Mouse (Mus musculus) heart, embryonic 16.5 days (tissue): Measurements from ENCODE around the gene Megf8. TPM values are rescaled to one million over a fixed set of nuclear protein-coding genes. Genes with fewer than 3 reads are reported as not detected.
"Not testable (repeated sequence)": the region's sequence is repeated elsewhere in the genome, so short reads cannot be mapped to it uniquely, and the experiment has no call there.

Experiments
- ATAC-seq: fragments of 200-750 bp; cut with Nextera tagmentation; replicated peaks from 2 replicates; pipeline ENCODE4 v1.8.0; 2017; ENCODE audit warnings: moderate number of reproducible peaks; ENCODE audit not compliant: insufficient read depth, low FRiP score; ENCODE audit errors: extremely low read depth
- H3K27ac ChIP-seq: fragments of 300-500 bp; sonication (generic); 2 replicates; pipeline ENCODE4 v1.5.1; 2014; ENCODE audit warnings: mild to moderate bottlenecking, low read length, control low read depth, moderate library complexity
- H3K27me3 ChIP-seq: fragments of 300-500 bp; sonication (generic); 2 replicates; pipeline ENCODE4 v1.6.1; 2014; ENCODE audit warnings: low read length, mixed read lengths; ENCODE audit not compliant: control insufficient read depth, insufficient read depth
- H3K36me3 ChIP-seq: fragments of 300-500 bp; sonication (generic); 2 replicates; pipeline ENCODE4 v1.6.1; 2014; ENCODE audit not compliant: control insufficient read depth, insufficient read depth
- H3K4me1 ChIP-seq: fragments of 300-500 bp; sonication (generic); 2 replicates; pipeline ENCODE4 v1.6.1; 2014; ENCODE audit warnings: low read length, mixed read lengths; ENCODE audit not compliant: control insufficient read depth, insufficient read depth
- H3K4me2 ChIP-seq: fragments of 300-500 bp; sonication (generic); 2 replicates; pipeline ENCODE4 v1.6.1; 2014; ENCODE audit warnings: low read depth, mild to moderate bottlenecking, control low read depth, low read length
- H3K4me3 ChIP-seq: fragments of 300-500 bp; sonication (generic); 2 replicates; pipeline ENCODE4 v1.5.1; 2014; ENCODE audit warnings: mild to moderate bottlenecking, control low read depth, low read length
- H3K9ac ChIP-seq: fragments of 300-500 bp; sonication (generic); 2 replicates; pipeline ENCODE4 v1.6.1; 2014; ENCODE audit warnings: low read length, control low read depth
- H3K9me3 ChIP-seq: fragments of 300-500 bp; sonication (generic); replicated peaks from 2 replicates; pipeline ENCODE4 v1.6.1; 2016; ENCODE audit warnings: low read length; ENCODE audit not compliant: control insufficient read depth
- WGBS: fragments of 180-500 bp; shearing (Covaris S2); extraction: QIAGEN DNeasy Blood & Tissue Kit; methylation state at CpG from one replicate; pipeline ENCODE4 v1.1.7; 2014; 5-methylcytosine and 5-hydroxymethylcytosine counted together
- polyA plus RNA-seq: library from polyadenylated mRNA; unstranded; fragments of >200 nt; fragmentation: Nextera tagmentation; extraction: Ambion mirVana; gene quantifications from 2 replicates; pipeline ENCODE4 v1.2.1, GENCODE M21; 2015

Gene Megf8
- polyA plus RNA-seq, 1 experiment from 2014 or later: 7.4 TPM

DNA sequence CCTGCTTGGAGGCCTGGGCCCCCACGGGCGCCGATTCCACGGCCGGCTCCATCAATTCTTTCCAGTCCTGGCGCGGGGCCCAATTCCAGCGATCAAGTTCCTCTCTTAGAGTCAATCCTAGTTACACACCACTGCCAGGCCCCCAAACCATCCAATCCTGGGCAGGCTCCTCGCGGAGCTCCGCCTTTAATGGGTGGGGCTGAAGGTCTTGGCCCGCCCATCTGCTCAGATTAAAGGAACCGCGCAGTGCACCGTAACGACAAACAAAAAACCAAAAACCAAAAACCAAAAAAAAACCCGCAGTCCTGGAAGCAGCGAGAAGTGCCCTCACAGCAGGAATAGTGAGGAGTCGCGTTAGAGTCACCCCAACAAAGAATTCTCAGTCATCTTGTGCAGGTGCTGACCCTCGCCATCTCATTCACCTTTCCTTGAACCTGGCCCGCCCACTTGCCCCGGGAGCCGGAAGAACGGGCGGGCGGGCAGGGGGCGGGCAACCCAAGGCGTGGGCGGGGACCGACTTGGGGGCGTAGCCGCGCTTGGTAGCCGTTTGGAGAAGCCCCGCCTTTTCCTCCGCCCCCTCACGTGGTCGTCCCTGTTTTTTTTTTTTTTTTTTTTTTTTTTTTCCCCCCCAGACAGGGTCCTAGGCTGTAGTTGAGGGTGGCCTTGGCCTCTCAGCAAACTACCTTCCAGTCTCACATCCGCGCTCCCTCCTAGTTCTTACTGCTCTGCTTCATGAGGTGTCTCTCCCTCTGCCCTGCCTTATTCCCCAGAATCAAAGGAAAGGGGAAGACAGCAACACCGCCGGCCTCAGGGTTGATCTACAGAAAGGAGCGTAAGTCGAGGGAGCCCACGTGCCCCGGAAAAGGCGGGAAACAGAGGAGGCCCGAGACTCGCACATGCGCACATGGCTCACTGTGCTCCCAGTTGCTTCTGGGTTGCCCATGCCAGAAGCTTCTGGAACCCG, 78.9 kb downstream of the Megf8 start:
- H3K36me3 ChIP-seq: no peaks in the 10 kb centered on the region
- H3K4me2 ChIP-seq: peak overlapping the region; percentile 81
- peaks cover 17% of the 10 kb centered on the region for H3K4me1 ChIP-seq
- WGBS: 6% methylated on average over 47 of the region's 52 CpGs
- H3K27ac ChIP-seq: peak overlapping the region; percentile 66
- H3K4me3 ChIP-seq: peak overlapping the region; percentile 83
- H3K27me3 ChIP-seq: no peaks in the 10 kb centered on the region
- H3K9me3 ChIP-seq: no peaks in the 10 kb centered on the region
- ATAC-seq: peak; percentile 99
- peak overlapping the region; percentile 81 for H3K9ac ChIP-seq

GRCm38 (mm10) chr7:25396621-25397020, 79.7 kb downstream of the Megf8 start:
- Histone ChIP-seq H3K27ac (peak overlapping the region; percentile 54), H3K4me1 (peaks cover 14% of the 10 kb centered on the region), H3K4me2 (peak overlapping the region; percentile 81), H3K9me3 (no peaks in the 10 kb centered on the region), H3K36me3 (no peaks in the 10 kb centered on the region), H3K4me3 (no peak overlapping the region), H3K9ac (no peak overlapping the region), H3K27me3 (no peaks in the 10 kb centered on the region)
- 85% methylated on average over 14 of the region's 14 CpGs for WGBS
- no peak for ATAC-seq

- no peak within 1 kb of the TSS for H3K4me2 ChIP-seq
- no peak within 1 kb of the TSS for H3K9ac ChIP-seq
- H3K27me3 ChIP-seq: no peaks in the 10 kb centered on the region
- WGBS: 94% methylated on average over 1 of the region's 1 CpGs
- H3K27ac ChIP-seq: no peak within 1 kb of the TSS
- peaks cover 20% of the 10 kb centered on the region for H3K4me1 ChIP-seq
- H3K36me3 ChIP-seq: no peaks in the 10 kb centered on the region
- ATAC-seq: no peak
- no peak within 1 kb of the TSS for H3K4me3 ChIP-seq
- H3K9me3 ChIP-seq: no peaks in the 10 kb centered on the region
Measured at GRCm38 (mm10) chr7:25398610-25399009, 81.6 kb downstream of the Megf8 start, which contains the start of gene Lipe. Lipe (minus strand) TSS chr7:25398710.

DNA sequence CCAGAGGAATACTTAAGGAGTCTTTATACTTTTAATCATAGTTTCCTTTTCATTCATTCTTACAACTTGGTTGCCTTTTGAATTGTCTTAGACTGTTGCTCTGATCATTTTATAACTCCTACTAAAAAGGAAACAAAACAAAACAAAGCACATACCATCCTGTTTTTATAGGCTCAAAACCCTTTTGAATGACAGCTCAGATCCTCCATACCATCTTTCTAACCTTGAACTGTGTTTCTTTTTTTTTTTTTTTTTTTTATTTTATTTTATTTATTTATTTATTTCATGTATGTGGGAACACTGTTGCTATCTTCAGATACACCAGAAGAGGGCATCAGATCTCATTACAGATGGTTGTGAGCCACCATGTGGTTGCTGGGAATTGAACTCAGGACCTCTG, 82.1 kb downstream of the Megf8 start:
- H3K4me2 ChIP-seq, H3K9ac ChIP-seq, ATAC-seq, H3K36me3 ChIP-seq, H3K9me3 ChIP-seq, H3K27me3 ChIP-seq, H3K27ac ChIP-seq, H3K4me3 ChIP-seq: not testable (repeated sequence)
- H3K4me1 ChIP-seq: peaks cover 15% of the 10 kb centered on the region

DNA sequence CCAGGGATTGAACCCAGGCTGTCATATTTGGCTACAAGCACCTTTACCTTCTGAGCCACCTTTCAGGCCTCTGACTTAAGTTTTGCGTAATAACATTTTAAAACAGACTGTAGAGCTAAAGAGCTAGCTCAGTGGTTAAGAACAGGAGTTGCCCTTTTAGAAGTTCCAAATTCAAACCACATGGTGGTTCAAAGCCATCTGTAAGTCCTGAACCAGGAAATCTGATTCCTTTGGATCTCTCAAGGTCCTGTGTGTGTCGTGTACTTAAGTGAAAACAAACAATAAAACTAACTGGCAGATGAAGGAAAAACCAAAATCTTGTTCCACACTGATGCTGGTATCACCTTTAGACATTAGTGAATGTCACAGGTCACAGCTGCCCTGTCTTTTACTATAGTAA, 84.6 kb downstream of the Megf8 start:
- Histone ChIP-seq H3K9ac (no peak overlapping the region), H3K4me3 (no peak overlapping the region), H3K27me3 (no peaks in the 10 kb centered on the region), H3K27ac (no peak overlapping the region), H3K4me2 (no peak overlapping the region), H3K36me3 (no peaks in the 10 kb centered on the region), H3K9me3 (no peaks in the 10 kb centered on the region), H3K4me1 (peaks cover 6% of the 10 kb centered on the region; the same call in 1 of the 2 replicates)
- ATAC-seq: no peak
- 75% methylated on average over 2 of the region's 2 CpGs for WGBS

DNA sequence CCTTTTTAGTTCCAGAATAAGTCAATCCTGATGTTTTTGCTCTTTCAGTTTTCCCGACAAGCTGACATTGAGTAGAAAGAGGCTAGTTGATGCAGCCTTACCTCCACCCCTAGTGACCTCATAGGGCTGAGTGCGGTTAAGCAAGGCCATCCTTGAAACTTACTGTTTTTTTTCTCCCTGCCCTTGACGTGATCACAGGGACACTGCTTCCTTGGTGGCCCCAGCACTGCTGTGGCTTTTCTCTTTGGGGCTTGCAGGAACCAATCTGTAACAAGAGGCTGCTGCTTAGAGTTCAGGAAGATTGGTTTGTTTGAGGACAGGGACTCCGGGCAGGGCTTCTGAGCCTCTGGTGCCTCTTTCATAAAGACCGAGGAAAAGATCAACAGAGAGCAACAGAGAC, 85.0 kb downstream of the Megf8 start:
- Histone ChIP-seq H3K4me3 (no peak overlapping the region), H3K27ac (no peak overlapping the region), H3K27me3 (no peaks in the 10 kb centered on the region), H3K4me1 (peaks cover 6% of the 10 kb centered on the region; the same call in 1 of the 2 replicates), H3K9ac (no peak overlapping the region), H3K36me3 (no peaks in the 10 kb centered on the region), H3K4me2 (no peak overlapping the region), H3K9me3 (no peaks in the 10 kb centered on the region)
- 57% methylated on average over 5 of the region's 5 CpGs for WGBS
- ATAC-seq: no peak

DNA sequence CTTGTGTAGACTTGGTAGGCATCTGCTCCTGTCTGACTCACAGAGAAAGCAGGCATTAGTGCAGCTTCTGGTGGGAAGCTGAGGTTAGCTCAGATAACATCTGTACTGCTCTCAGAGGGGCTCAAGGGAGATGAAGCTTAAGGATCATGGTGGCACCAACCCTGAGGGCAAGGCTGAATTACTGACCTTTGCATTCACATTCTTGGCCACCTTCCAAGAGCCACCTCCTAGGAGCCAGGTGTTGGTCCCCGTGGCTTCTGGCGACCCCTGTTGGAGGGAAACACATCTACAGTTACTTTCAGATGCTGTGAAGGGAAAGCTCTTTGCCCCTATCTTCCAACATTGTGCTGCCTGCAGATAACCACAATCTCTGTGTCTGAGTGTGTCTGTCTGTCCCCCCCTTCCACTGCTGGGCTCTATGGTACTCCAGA, 85.7 kb downstream of the Megf8 start:
- peaks cover 6% of the 10 kb centered on the region; the same call in 1 of the 2 replicates for H3K4me1 ChIP-seq
- peak; percentile 41; the same call in 1 of the 2 replicates for ATAC-seq
- no peak overlapping the region for H3K27ac ChIP-seq
- 0% methylated on average over 2 of the region's 2 CpGs for WGBS
- H3K9ac ChIP-seq: no peak overlapping the region
- H3K36me3 ChIP-seq: no peaks in the 10 kb centered on the region
- H3K4me3 ChIP-seq: no peak overlapping the region
- no peaks in the 10 kb centered on the region for H3K9me3 ChIP-seq
- no peak overlapping the region for H3K4me2 ChIP-seq
- no peaks in the 10 kb centered on the region for H3K27me3 ChIP-seq

DNA sequence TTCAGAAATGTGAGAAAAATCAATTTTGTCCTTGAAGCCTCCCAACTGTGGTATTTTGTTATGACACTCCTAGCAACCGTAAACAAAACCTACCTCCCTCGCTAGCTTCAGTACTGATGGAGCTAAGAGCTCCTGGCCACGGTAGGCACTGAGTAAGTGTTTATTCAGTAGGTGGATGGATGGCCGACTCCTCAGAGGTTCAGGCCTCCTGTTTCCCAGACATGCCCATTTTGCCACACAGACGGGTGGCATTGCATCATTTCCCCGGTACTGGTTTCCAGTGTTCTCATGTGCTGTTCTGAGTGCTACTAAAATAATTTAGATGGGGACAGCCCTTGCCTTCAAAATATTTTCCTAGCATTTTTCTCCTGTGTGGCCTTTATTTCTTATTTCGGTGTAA, 89.5 kb downstream of the Megf8 start:
- Histone ChIP-seq H3K27me3 (no peaks in the 10 kb centered on the region), H3K27ac (no peak overlapping the region), H3K4me2 (no peak overlapping the region), H3K4me3 (no peak overlapping the region), H3K9me3 (no peaks in the 10 kb centered on the region), H3K9ac (no peak overlapping the region), H3K4me1 (peaks cover 6% of the 10 kb centered on the region; the same call in 1 of the 2 replicates), H3K36me3 (no peaks in the 10 kb centered on the region)
- WGBS: 79% methylated on average over 7 of the region's 7 CpGs
- no peak for ATAC-seq

DNA sequence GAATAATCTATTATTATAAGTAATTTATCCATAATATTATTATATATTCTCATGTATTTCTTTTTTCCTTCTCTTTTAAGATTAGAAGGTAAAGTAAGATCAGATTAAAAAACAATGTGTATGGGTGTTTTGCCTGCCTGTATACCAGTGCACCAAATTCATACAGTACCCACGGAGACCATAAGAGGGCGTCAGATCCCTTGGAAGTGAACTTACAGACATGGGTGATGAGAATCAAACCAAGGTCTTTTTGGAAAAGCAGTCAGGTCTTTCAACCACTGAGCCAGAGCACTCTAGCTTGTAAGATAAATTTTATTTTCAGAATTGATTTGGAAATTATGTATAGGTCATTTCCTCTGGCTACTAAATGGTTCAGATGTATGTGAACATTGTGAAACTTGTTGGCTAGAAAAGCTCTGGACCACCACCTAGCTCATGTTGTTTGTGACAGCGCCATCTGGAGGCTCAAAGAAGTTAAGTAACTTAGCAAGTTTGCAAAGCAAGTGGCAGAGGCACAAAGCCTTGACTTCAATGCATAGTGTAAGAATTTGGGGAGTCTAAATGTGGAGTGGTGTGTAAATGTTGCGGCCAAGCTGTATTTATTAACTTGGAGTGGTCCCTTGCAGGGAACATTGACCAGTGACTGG, 92.3 kb downstream of the Megf8 start:
- no peak overlapping the region for H3K27ac ChIP-seq
- H3K9me3 ChIP-seq: no peaks in the 10 kb centered on the region
- no peaks in the 10 kb centered on the region for H3K27me3 ChIP-seq
- no peak overlapping the region for H3K4me2 ChIP-seq
- H3K9ac ChIP-seq: no peak overlapping the region
- H3K4me1 ChIP-seq: no peaks in the 10 kb centered on the region
- H3K36me3 ChIP-seq: no peaks in the 10 kb centered on the region
- 47% methylated on average over 4 of the region's 4 CpGs for WGBS
- no peak for ATAC-seq
- H3K4me3 ChIP-seq: no peak overlapping the region
